Mouse (Mus musculus): ENCODE measurements around the gene Nmur1. TPM values are rescaled to one million over a fixed set of nuclear protein-coding genes. Genes with fewer than 3 reads are reported as not detected.

Gene Nmur1
- polyA plus RNA-seq, 1 experiment, result not detected

DNA sequence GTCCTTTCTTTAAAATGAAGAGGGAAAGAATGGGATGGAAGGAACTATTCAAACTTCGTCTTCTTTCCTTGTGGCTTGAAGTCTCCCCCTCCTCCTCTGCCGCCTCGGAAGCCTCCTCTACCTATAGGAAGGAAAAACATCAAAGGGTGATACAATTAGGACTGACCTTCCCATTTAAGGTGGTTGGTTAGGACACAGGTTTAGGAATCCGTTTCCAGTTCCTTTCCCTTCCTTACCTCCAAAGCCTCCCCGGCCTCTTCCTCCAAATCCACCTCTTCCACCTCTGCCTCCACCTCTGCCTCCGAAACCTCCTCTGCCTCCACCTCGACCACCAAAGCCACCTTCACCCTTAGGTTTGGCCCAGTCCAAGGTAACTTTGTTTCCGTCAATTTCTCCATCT, 75.5 kb downstream of the Nmur1 start:
- Histone ChIP-seq H3K4me3 (ENCODE audit: insufficient read depth, low read length) (no peak overlapping the region), H3K27ac (ENCODE audit: insufficient read depth, low read depth, low read length) (no peak overlapping the region), H3K4me1 (ENCODE audit: control insufficient read depth, insufficient read depth, low read length) (peaks cover 10% of the 10 kb centered on the region)
- no peak for TF ChIP-seq POLR2A (IDR thresholded peaks at IDR 0.05; ENCODE audit: borderline replicate concordance, low read depth, low read length)
- TF ChIP-seq CTCF (IDR thresholded peaks at IDR 0.05; ENCODE audit: low read depth, low read length), result no peak

DNA sequence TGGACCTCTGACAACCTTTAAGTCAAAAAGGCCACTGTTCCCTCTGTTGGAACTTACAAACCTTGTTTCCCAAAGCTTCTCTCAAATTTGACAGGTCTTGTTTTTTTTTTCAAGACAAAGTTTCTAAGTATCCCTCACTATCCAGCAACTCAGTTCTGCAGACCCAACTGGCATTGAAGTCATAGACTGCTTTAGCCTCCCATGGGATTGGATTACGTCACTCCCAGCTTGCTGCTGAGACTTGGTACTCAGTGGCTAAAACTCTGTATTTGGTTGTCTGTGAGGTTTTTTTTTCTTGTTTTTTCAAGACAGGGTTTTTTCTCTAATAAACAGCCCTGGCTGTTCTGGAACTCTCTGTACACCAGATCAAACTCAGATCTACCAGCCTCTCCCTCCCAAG, 76.3 kb downstream of the Nmur1 start:
- TF ChIP-seq CTCF (IDR thresholded peaks at IDR 0.05; ENCODE audit: low read depth, low read length) (no peak), POLR2A (IDR thresholded peaks at IDR 0.05; ENCODE audit: borderline replicate concordance, low read depth, low read length) (no peak)
- H3K27ac ChIP-seq (ENCODE audit: insufficient read depth, low read depth, low read length), result no peak overlapping the region
- H3K4me3 ChIP-seq (ENCODE audit: insufficient read depth, low read length), result no peak overlapping the region
- peaks cover 18% of the 10 kb centered on the region for H3K4me1 ChIP-seq (ENCODE audit: control insufficient read depth, insufficient read depth, low read length)

GRCm38 (mm10) chr1:86349201-86349600, 76.8 kb downstream of the Nmur1 start:
- no peak overlapping the region for H3K4me3 ChIP-seq (ENCODE audit: insufficient read depth, low read length)
- TF ChIP-seq CTCF (IDR thresholded peaks at IDR 0.05; ENCODE audit: low read depth, low read length) (no peak), POLR2A (IDR thresholded peaks at IDR 0.05; ENCODE audit: borderline replicate concordance, low read depth, low read length) (no peak)
- no peak overlapping the region for H3K27ac ChIP-seq (ENCODE audit: insufficient read depth, low read depth, low read length)
- H3K4me1 ChIP-seq (ENCODE audit: control insufficient read depth, insufficient read depth, low read length), result peaks cover 17% of the 10 kb centered on the region

GRCm38 (mm10) chr1:86348801-86349200, 77.2 kb downstream of the Nmur1 start:
- Histone ChIP-seq H3K4me3 (ENCODE audit: insufficient read depth, low read length) (no peak overlapping the region), H3K27ac (ENCODE audit: insufficient read depth, low read depth, low read length) (no peak overlapping the region), H3K4me1 (ENCODE audit: control insufficient read depth, insufficient read depth, low read length) (peaks cover 21% of the 10 kb centered on the region)
- TF ChIP-seq CTCF (IDR thresholded peaks at IDR 0.05; ENCODE audit: low read depth, low read length), result no peak

- H3K4me1 ChIP-seq (ENCODE audit: control insufficient read depth, insufficient read depth, low read length), result peaks cover 24% of the 10 kb centered on the region
- H3K4me3 ChIP-seq (ENCODE audit: insufficient read depth, low read length), result no peak overlapping the region
- H3K27ac ChIP-seq (ENCODE audit: insufficient read depth, low read depth, low read length), result no peak overlapping the region
- TF ChIP-seq CTCF (IDR thresholded peaks at IDR 0.05; ENCODE audit: low read depth, low read length), result no peak
- no peak for TF ChIP-seq POLR2A (IDR thresholded peaks at IDR 0.05; ENCODE audit: borderline replicate concordance, low read depth, low read length)
These were observed 77.9 kb downstream of the Nmur1 start for GRCm38 (mm10) chr1:86348083-86348482.

DNA sequence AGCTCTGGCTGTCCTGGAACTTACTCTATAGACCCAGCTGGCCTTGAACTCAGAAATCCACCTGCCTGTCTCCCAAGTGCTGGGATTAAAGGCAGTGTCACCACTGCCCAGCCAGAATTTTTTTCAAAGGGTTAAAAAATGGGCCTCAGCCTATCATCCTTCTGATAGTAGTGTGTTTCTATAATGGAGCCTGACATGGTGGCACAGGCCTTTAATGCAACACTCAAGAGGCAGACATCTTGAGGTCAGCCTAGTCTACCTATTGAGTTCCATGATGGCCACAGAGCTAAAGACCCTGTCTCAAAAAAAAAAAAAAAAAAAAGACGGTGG, 78.3 kb downstream of the Nmur1 start:
- peaks cover 24% of the 10 kb centered on the region for H3K4me1 ChIP-seq (ENCODE audit: control insufficient read depth, insufficient read depth, low read length)
- no peak for TF ChIP-seq POLR2A (IDR thresholded peaks at IDR 0.05; ENCODE audit: borderline replicate concordance, low read depth, low read length)
- H3K4me3 ChIP-seq (ENCODE audit: insufficient read depth, low read length), result no peak overlapping the region
- H3K27ac ChIP-seq (ENCODE audit: insufficient read depth, low read depth, low read length), result no peak overlapping the region

GRCm38 (mm10) chr1:86346851-86347715, 78.9 kb downstream of the Nmur1 start:
- Histone ChIP-seq H3K27ac (ENCODE audit: insufficient read depth, low read depth, low read length) (no peak overlapping the region), H3K4me1 (ENCODE audit: control insufficient read depth, insufficient read depth, low read length) (peaks cover 24% of the 10 kb centered on the region), H3K4me3 (ENCODE audit: insufficient read depth, low read length) (no peak overlapping the region)
- TF ChIP-seq CTCF (IDR thresholded peaks at IDR 0.05; ENCODE audit: low read depth, low read length) (no peak), POLR2A (IDR thresholded peaks at IDR 0.05; ENCODE audit: borderline replicate concordance, low read depth, low read length) (no peak)

GRCm38 (mm10) chr1:86345956-86346355, 80.1 kb downstream of the Nmur1 start:
- no peak for TF ChIP-seq POLR2A (IDR thresholded peaks at IDR 0.05; ENCODE audit: borderline replicate concordance, low read depth, low read length)
- TF ChIP-seq CTCF (IDR thresholded peaks at IDR 0.05; ENCODE audit: low read depth, low read length), result no peak
- Histone ChIP-seq H3K27ac (ENCODE audit: insufficient read depth, low read depth, low read length) (no peak overlapping the region), H3K4me3 (ENCODE audit: insufficient read depth, low read length) (no peak overlapping the region), H3K4me1 (ENCODE audit: control insufficient read depth, insufficient read depth, low read length) (peaks cover 24% of the 10 kb centered on the region)

DNA sequence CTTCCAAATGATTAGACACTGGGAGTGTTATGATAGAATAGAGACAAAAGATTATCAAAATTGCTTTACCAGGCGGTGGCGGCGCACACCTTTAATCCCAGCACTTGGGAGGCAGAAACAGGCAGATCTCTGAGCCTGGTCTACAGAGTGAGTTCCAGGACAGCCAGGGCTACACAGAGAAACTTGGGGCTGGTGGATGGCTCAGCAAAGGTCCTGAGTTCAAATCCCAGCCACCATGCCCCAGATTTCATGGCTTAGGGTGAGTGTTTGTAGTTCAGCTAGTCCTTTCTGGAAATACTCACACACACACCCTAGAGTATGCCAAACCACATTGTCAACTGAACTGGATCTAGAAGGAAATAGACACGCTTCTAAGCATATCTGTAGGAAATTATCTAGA, 81.0 kb downstream of the Nmur1 start:
- no peak overlapping the region for H3K4me3 ChIP-seq (ENCODE audit: insufficient read depth, low read length)
- H3K27ac ChIP-seq (ENCODE audit: insufficient read depth, low read depth, low read length), result peak overlapping the region; percentile 81
- peaks cover 22% of the 10 kb centered on the region for H3K4me1 ChIP-seq (ENCODE audit: control insufficient read depth, insufficient read depth, low read length)
- TF ChIP-seq POLR2A (IDR thresholded peaks at IDR 0.05; ENCODE audit: borderline replicate concordance, low read depth, low read length) (no peak), CTCF (IDR thresholded peaks at IDR 0.05; ENCODE audit: low read depth, low read length) (no peak)

DNA sequence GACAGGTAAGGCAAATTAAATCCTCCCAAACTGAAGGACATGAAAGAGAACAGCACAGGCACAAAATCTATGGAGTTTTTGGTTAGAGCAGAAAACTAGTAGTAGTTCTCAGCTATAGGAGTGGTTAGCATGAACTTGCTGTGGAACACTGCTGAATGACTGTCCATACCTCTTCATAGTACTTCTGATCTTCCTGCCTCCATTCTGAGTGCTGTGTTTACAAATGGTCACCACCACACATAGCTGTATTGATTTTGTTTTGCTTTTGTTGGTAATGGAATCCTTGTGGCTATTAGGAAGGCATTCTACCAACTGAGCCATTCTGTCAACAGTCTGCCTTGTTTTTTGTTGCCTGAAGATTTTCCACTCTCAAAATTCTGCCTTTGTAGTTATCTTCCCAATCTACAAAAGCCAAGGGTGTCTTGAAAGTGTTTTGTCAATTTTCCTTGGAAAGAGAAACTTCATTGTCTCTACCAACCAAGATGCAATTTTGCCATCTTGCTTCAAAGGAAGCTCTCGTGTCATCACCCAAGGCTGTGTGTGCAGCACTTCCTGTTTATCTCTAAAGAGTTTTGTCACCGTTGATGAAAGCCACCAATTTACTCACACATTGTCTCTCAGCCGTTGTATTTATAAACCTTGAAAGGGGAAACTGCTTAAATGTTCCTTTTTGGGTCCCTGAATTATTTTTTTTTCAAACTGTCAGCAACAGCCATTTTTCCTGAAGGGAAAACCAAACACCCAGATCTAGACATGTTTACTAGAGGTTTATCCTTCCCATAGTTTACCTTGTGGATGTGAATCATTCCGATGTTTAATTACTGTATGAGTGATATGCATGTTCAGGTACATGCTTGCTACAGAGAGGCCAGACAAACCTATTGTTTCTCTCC, 81.8 kb downstream of the Nmur1 start:
- TF ChIP-seq CTCF (IDR thresholded peaks at IDR 0.05; ENCODE audit: low read depth, low read length) (no peak), POLR2A (IDR thresholded peaks at IDR 0.05; ENCODE audit: borderline replicate concordance, low read depth, low read length) (no peak)
- peak overlapping the region; percentile 81 for H3K27ac ChIP-seq (ENCODE audit: insufficient read depth, low read depth, low read length)
- no peak overlapping the region for H3K4me3 ChIP-seq (ENCODE audit: insufficient read depth, low read length)
- H3K4me1 ChIP-seq (ENCODE audit: control insufficient read depth, insufficient read depth, low read length), result peaks cover 21% of the 10 kb centered on the region
